Mouse (Mus musculus) liver, adult 2 months (tissue): ENCODE measurements around the gene Dusp19.

Experiments
- CTCF ChIP-seq: fragments of 200-500 bp; IDR thresholded peaks from 2 replicates; pipeline ENCODE4 v1.5.1; 2011; ENCODE audit warnings: low read depth, low read length, control low read depth
- POLR2A ChIP-seq: fragments of 200-500 bp; IDR thresholded peaks from 2 replicates; pipeline ENCODE4 v1.6.1; 2011; ENCODE audit warnings: low read length, control low read depth; ENCODE audit not compliant: insufficient read depth; ENCODE audit errors: extremely low read depth

- TF ChIP-seq CTCF (no peak), POLR2A (no peak)
These were observed 37.5 kb upstream of the Dusp19 start for GRCm38 (mm10) chr2:80579253-80579891.
